Mouse (Mus musculus): ENCODE measurements at regions not wholly inside any gene's neighbourhood (a gene's known extent, or its start where the extent isn't known, plus 50 kb on each side); places are given as distances from the start of the nearest gene placed in this dataset.

DNA sequence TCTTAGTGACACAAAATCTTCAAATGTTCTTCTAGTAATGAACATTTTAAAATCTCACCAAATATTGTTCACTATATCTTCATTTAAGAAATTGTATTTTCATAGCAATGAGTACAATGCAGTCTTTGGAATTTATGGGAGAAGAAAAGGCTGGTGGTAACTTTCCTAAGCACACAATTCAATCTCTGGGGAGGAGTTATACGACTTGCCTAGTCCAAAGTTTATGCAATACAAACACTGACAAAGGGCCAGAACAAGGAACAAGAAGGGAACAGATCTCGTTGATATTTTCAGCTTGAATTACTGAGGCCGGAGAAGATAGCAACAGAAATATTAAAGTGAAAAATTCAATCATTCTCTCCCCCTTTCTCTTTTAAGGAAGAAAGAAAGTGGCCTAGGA is 449.2 kb upstream of the Cited2 start:
- TF ChIP-seq FLI1 (IDR thresholded peaks at IDR 0.05; ENCODE audit: low read length) (no peak), GATA1 (IDR thresholded peaks at IDR 0.05; ENCODE audit: borderline replicate concordance, low read length) (no peak)

Data from megakaryocyte, embryonic 14.5 days (primary cell).